Mouse (Mus musculus): Measurements from ENCODE around the gene Tmem115. TPM values are rescaled to one million over a fixed set of nuclear protein-coding genes. Genes with fewer than 3 reads are reported as not detected.
A peak's percentile ranks its signal among the peaks of the same experiment; 100 is the strongest.
"Not testable (repeated sequence)": the region's sequence is repeated elsewhere in the genome, so short reads cannot be mapped to it uniquely, and the experiment has no call there.

The Tmem115 gene
- polyA plus RNA-seq, 1 experiment from 2014 or later, result 46.0 TPM

- H3K36me3 ChIP-seq (ENCODE audit: control insufficient read depth, insufficient read depth, low read length), result peaks cover 26% of the 10 kb centered on the region
- under 1% methylated on average over 46 of the region's 46 CpGs for WGBS
- peak; percentile 97 for ATAC-seq
Observed at GRCm38 (mm10) chr9:107563029-107563581, 29.4 kb downstream of the Tmem115 start, which contains the start of gene Tusc2. Gene Tusc2, plus strand, starts transcription at chr9:107563255.

DNA sequence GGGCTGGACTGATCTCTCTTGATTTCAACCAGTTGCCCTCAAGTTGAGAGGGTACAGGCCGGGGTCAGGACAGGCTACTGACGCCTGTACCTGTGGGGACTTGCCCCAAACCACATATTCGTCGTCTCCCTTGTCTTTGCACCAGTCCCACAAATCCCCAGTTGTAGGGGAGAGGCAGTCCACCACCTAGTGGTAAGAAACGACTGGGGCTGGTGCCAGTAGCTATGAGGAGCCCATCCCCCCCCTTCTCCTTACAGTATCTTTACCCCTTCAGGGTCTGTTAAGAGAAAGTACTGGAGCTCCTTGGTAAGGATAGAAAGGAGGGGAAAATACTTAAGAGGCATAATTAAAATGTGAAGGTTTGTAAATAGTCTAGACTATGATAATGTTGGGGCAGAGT is 31.8 kb downstream of the Tmem115 start:
- ATAC-seq, result not testable (repeated sequence)
- 47% methylated on average over 5 of the region's 5 CpGs for WGBS

More at GRCm38 (mm10) chr9:107563029-107563581, 29.4 kb downstream of the Tmem115 start, which contains the start of gene Tusc2:
- Histone ChIP-seq H3K4me1 (ENCODE audit: control insufficient read depth, insufficient read depth, low read depth, low read length) (peaks cover 19% of the 10 kb centered on the region), H3K9me3 (ENCODE audit: control insufficient read depth, low read length) (no peaks in the 10 kb centered on the region), H3K27me3 (replicated peaks; ENCODE audit: control insufficient read depth, insufficient read depth, low read length) (no peaks in the 10 kb centered on the region), H3K27ac (ENCODE audit: low read depth, low read length) (peak within 1 kb of the TSS; percentile 63; the same call in 1 of the 2 replicates), H3K4me2 (ENCODE audit: low read length) (peak within 1 kb of the TSS; percentile 81), H3K4me3 (ENCODE audit: low read length) (peak within 1 kb of the TSS; percentile 84), H3K9ac (ENCODE audit: low read depth, low read length) (peak within 1 kb of the TSS; percentile 86)

DNA sequence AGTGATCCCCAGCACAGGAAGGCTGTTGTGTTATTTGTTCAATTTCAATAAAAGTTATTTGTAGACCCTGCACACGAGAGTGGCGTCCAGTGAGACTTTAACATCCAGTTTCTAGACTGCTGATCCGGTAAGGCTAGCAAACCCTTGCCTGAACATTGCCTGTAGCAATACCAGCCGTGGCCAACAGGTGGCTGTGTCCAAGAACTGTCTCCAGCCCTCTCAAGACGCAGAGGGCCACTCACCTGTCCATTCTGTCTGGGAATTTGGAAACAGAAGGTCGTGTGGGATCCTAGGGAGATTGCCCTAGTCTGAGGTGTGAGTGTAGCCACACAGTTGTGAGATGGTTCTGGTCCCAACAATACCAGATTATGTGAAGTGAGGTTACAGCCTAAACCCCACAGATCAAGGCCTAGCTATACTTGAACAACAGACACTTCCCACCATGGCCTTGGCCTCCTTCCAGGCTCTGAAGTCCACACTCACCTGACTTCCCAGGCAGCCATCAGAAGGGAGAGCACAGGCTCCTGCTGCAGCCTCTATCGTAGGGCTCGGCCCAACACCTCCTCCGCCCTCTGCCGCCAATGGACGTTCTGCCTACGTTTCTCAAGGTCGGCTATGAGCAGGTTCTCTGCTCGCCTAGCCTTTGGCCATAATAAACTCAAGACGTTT is 32.4 kb downstream of the Tmem115 start:
- H3K27ac ChIP-seq (ENCODE audit: low read depth, low read length), result no peak overlapping the region
- no peak overlapping the region for H3K4me2 ChIP-seq (ENCODE audit: low read length)
- no peak overlapping the region for H3K9ac ChIP-seq (ENCODE audit: low read depth, low read length)
- H3K4me1 ChIP-seq (ENCODE audit: control insufficient read depth, insufficient read depth, low read depth, low read length), result peaks cover 37% of the 10 kb centered on the region
- ATAC-seq, result no peak
- no peak overlapping the region for H3K4me3 ChIP-seq (ENCODE audit: low read length)
- H3K27me3 ChIP-seq (replicated peaks; ENCODE audit: control insufficient read depth, insufficient read depth, low read length), result no peaks in the 10 kb centered on the region
- peaks cover 16% of the 10 kb centered on the region for H3K36me3 ChIP-seq (ENCODE audit: control insufficient read depth, insufficient read depth, low read length)
- 58% methylated on average over 15 of the region's 15 CpGs for WGBS
- no peaks in the 10 kb centered on the region for H3K9me3 ChIP-seq (ENCODE audit: control insufficient read depth, low read length)

More for the DNA sequence above, 31.8 kb downstream of the Tmem115 start:
- not testable (repeated sequence) for H3K27me3 ChIP-seq (replicated peaks; ENCODE audit: control insufficient read depth, insufficient read depth, low read length); H3K4me2 ChIP-seq (ENCODE audit: low read length); H3K9ac ChIP-seq (ENCODE audit: low read depth, low read length); H3K4me3 ChIP-seq (ENCODE audit: low read length); H3K9me3 ChIP-seq (ENCODE audit: control insufficient read depth, low read length); H3K27ac ChIP-seq (ENCODE audit: low read depth, low read length)
- Histone ChIP-seq H3K4me1 (ENCODE audit: control insufficient read depth, insufficient read depth, low read depth, low read length) (peaks cover 30% of the 10 kb centered on the region), H3K36me3 (ENCODE audit: control insufficient read depth, insufficient read depth, low read length) (peaks cover 13% of the 10 kb centered on the region)

DNA sequence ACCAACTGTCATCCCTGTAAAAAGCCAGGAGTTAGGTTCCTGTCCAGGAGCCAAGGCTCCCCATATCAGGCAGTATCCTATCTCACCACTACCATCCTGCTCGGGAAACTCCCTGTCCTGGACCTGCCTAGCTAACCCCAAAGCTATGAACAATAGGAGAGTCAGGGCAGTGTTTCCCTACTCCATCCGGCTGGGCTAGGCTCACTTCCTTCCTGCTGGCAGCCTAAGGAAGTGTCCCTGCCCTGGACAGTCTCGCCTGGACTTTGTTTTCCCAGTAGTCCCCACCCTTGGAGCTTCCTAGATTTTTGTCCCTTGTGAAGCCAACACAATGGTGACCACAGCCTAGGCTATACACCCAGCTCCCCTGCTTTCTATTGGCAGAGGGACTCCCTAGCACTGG is 33.1 kb downstream of the Tmem115 start:
- Histone ChIP-seq H3K27ac (ENCODE audit: low read depth, low read length) (no peak overlapping the region; the same call in 1 of the 2 replicates), H3K9ac (ENCODE audit: low read depth, low read length) (peak overlapping the region; percentile 11; the same call in 1 of the 2 replicates), H3K36me3 (ENCODE audit: control insufficient read depth, insufficient read depth, low read length) (peaks cover 14% of the 10 kb centered on the region), H3K27me3 (replicated peaks; ENCODE audit: control insufficient read depth, insufficient read depth, low read length) (no peaks in the 10 kb centered on the region), H3K4me1 (ENCODE audit: control insufficient read depth, insufficient read depth, low read depth, low read length) (peaks cover 40% of the 10 kb centered on the region), H3K9me3 (ENCODE audit: control insufficient read depth, low read length) (no peaks in the 10 kb centered on the region), H3K4me2 (ENCODE audit: low read length) (no peak overlapping the region), H3K4me3 (ENCODE audit: low read length) (no peak overlapping the region; the same call in 1 of the 2 replicates)
- ATAC-seq, result no peak
- WGBS, result 73% methylated on average over 3 of the region's 3 CpGs

- H3K4me1 ChIP-seq (ENCODE audit: control insufficient read depth, insufficient read depth, low read depth, low read length), result peaks cover 40% of the 10 kb centered on the region
- WGBS, result 7% methylated on average over 18 of the region's 18 CpGs
- H3K4me2 ChIP-seq (ENCODE audit: low read length), result peak within 1 kb of the TSS; percentile 73
- no peaks in the 10 kb centered on the region for H3K27me3 ChIP-seq (replicated peaks; ENCODE audit: control insufficient read depth, insufficient read depth, low read length)
- H3K27ac ChIP-seq (ENCODE audit: low read depth, low read length), result peak within 1 kb of the TSS; percentile 85
- no peaks in the 10 kb centered on the region for H3K9me3 ChIP-seq (ENCODE audit: control insufficient read depth, low read length)
- no peak for ATAC-seq
- peaks cover 20% of the 10 kb centered on the region for H3K36me3 ChIP-seq (ENCODE audit: control insufficient read depth, insufficient read depth, low read length)
- peak within 1 kb of the TSS; percentile 58 for H3K4me3 ChIP-seq (ENCODE audit: low read length)
- peak within 1 kb of the TSS; percentile 73 for H3K9ac ChIP-seq (ENCODE audit: low read depth, low read length)
Observed at GRCm38 (mm10) chr9:107567702-107568319, 34.1 kb downstream of the Tmem115 start, which contains the start of gene Hyal2. Gene Hyal2, plus strand, starts transcription at chr9:107567945.

GRCm38 (mm10) chr9:107568331-107569261 is 34.9 kb downstream of the Tmem115 start:
- peak; percentile 87 for ATAC-seq
- peak overlapping the region; percentile 73 for H3K4me2 ChIP-seq (ENCODE audit: low read length)
- peaks cover 40% of the 10 kb centered on the region for H3K4me1 ChIP-seq (ENCODE audit: control insufficient read depth, insufficient read depth, low read depth, low read length)
- H3K27ac ChIP-seq (ENCODE audit: low read depth, low read length), result peak overlapping the region; percentile 85
- peak overlapping the region; percentile 73 for H3K9ac ChIP-seq (ENCODE audit: low read depth, low read length)
- under 1% methylated on average over 41 of the region's 41 CpGs for WGBS
- no peaks in the 10 kb centered on the region for H3K27me3 ChIP-seq (replicated peaks; ENCODE audit: control insufficient read depth, insufficient read depth, low read length)
- H3K4me3 ChIP-seq (ENCODE audit: low read length), result peak overlapping the region; percentile 58
- H3K9me3 ChIP-seq (ENCODE audit: control insufficient read depth, low read length), result no peaks in the 10 kb centered on the region
- H3K36me3 ChIP-seq (ENCODE audit: control insufficient read depth, insufficient read depth, low read length), result peaks cover 20% of the 10 kb centered on the region

- H3K36me3 ChIP-seq (ENCODE audit: control insufficient read depth, insufficient read depth, low read length), result peaks cover 20% of the 10 kb centered on the region
- 0% methylated on average over 23 of the region's 23 CpGs for WGBS
- peak; percentile 22; the same call in 1 of the 2 replicates for ATAC-seq
Observed at GRCm38 (mm10) chr9:107569270-107569669, 35.5 kb downstream of the Tmem115 start.

GRCm38 (mm10) chr9:107570016-107570415 is 36.3 kb downstream of the Tmem115 start:
- H3K4me3 ChIP-seq (ENCODE audit: low read length), result peak overlapping the region; percentile 58
- peak overlapping the region; percentile 36; the same call in 1 of the 2 replicates for H3K27ac ChIP-seq (ENCODE audit: low read depth, low read length)
- no peaks in the 10 kb centered on the region for H3K27me3 ChIP-seq (replicated peaks; ENCODE audit: control insufficient read depth, insufficient read depth, low read length)
- no peaks in the 10 kb centered on the region for H3K9me3 ChIP-seq (ENCODE audit: control insufficient read depth, low read length)
- 44% methylated on average over 13 of the region's 13 CpGs for WGBS
- no peak for ATAC-seq
- H3K4me1 ChIP-seq (ENCODE audit: control insufficient read depth, insufficient read depth, low read depth, low read length), result peaks cover 33% of the 10 kb centered on the region
- peak overlapping the region; percentile 73 for H3K4me2 ChIP-seq (ENCODE audit: low read length)
- peak overlapping the region; percentile 73 for H3K9ac ChIP-seq (ENCODE audit: low read depth, low read length)
- H3K36me3 ChIP-seq (ENCODE audit: control insufficient read depth, insufficient read depth, low read length), result peaks cover 20% of the 10 kb centered on the region

More at GRCm38 (mm10) chr9:107569270-107569669, 35.5 kb downstream of the Tmem115 start:
- Histone ChIP-seq H3K9ac (ENCODE audit: low read depth, low read length) (peak overlapping the region; percentile 73), H3K4me3 (ENCODE audit: low read length) (peak overlapping the region; percentile 58), H3K9me3 (ENCODE audit: control insufficient read depth, low read length) (no peaks in the 10 kb centered on the region), H3K27me3 (replicated peaks; ENCODE audit: control insufficient read depth, insufficient read depth, low read length) (no peaks in the 10 kb centered on the region), H3K4me1 (ENCODE audit: control insufficient read depth, insufficient read depth, low read depth, low read length) (peaks cover 33% of the 10 kb centered on the region), H3K4me2 (ENCODE audit: low read length) (peak overlapping the region; percentile 73), H3K27ac (ENCODE audit: low read depth, low read length) (peak overlapping the region; percentile 85)
